Mouse (Mus musculus) midbrain, embryonic 16.5 days (tissue): ENCODE results near the gene Fut1. TPM values are rescaled to one million over a fixed set of nuclear protein-coding genes. Genes with fewer than 3 reads are reported as not detected.

Experiments
- ATAC-seq: fragments of 200-750 bp; cut with Nextera tagmentation; 2 replicates; pipeline ENCODE4 v1.8.0; 2017; ENCODE audit warnings: moderate TSS enrichment
- H3K27ac ChIP-seq: fragments of 300-500 bp; sonication (generic); 2 replicates; pipeline ENCODE4 v1.5.1; 2014; ENCODE audit warnings: mild to moderate bottlenecking, low read length, mixed read lengths
- H3K27me3 ChIP-seq: fragments of 300-500 bp; sonication (generic); 2 replicates; pipeline ENCODE4 v1.6.1; 2014; ENCODE audit warnings: low read depth, low read length, mixed read lengths; ENCODE audit not compliant: control insufficient read depth, insufficient read depth
- H3K36me3 ChIP-seq: fragments of 300-500 bp; sonication (generic); 2 replicates; pipeline ENCODE4 v1.6.1; 2014; ENCODE audit warnings: mild to moderate bottlenecking, low read length, moderate library complexity, mixed read lengths; ENCODE audit not compliant: control insufficient read depth, insufficient read depth
- H3K4me1 ChIP-seq: fragments of 300-500 bp; sonication (generic); 2 replicates; pipeline ENCODE4 v1.6.1; 2014; ENCODE audit warnings: mild to moderate bottlenecking, low read length, mixed read lengths; ENCODE audit not compliant: control insufficient read depth, insufficient read depth
- H3K4me2 ChIP-seq: fragments of 300-500 bp; sonication (generic); 2 replicates; pipeline ENCODE4 v1.6.1; 2014; ENCODE audit warnings: mild to moderate bottlenecking, low read length, mixed read lengths
- H3K4me3 ChIP-seq: fragments of 300-500 bp; sonication (generic); 2 replicates; pipeline ENCODE4 v1.5.1; 2014; ENCODE audit warnings: low read depth, mild to moderate bottlenecking, low read length, moderate library complexity, mixed read lengths
- H3K9ac ChIP-seq: fragments of 300-500 bp; sonication (generic); 2 replicates; pipeline ENCODE4 v1.6.1; 2014; ENCODE audit warnings: low read depth, low read length, mixed read lengths
- H3K9me3 ChIP-seq: fragments of 300-500 bp; sonication (generic); replicated peaks from 2 replicates; pipeline ENCODE4 v1.6.1; 2014; ENCODE audit warnings: mild to moderate bottlenecking, low read length, mixed read lengths; ENCODE audit not compliant: control insufficient read depth, poor library complexity, severe bottlenecking
- WGBS: fragments of 180-500 bp; shearing (Covaris S2); extraction: QIAGEN DNeasy Blood & Tissue Kit; methylation state at CpG from one replicate; pipeline ENCODE4 v1.1.7; 2014; 5-methylcytosine and 5-hydroxymethylcytosine counted together
- polyA plus RNA-seq: library from polyadenylated mRNA; unstranded; fragments of >200 nt; fragmentation: Nextera tagmentation; extraction: Ambion mirVana; gene quantifications from 2 replicates; pipeline ENCODE4 v1.2.1, GENCODE M21; 2015

Fut1 gene
- polyA plus RNA-seq, 1 experiment from 2014 or later = not detected

DNA sequence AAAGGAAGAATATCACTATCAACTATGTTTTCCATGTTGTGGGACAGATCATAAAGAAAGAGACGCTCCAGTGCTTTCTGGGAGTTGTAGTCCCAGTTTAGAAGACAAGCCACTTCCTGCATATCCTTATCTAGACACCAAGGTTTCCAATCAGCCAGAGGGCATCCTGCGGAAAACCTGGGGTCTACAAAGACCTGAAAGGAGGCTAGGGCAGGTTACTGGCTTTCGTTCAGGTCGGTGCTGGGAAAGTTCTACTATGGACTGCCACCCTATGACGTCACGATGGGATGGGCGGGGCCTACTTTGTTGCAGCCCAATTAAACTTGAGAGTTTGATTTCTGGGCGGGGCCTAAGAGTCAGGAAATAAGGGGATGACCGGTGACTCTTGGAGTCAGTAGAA is 4.4 kb downstream of the Fut1 start, which contains the start of gene Izumo1:
Gene Izumo1, plus strand, starts transcription at position 369 of the 400 bp plus-strand sequence.
- WGBS = 29% methylated on average over 9 of the region's 9 CpGs
- no peak for ATAC-seq
- H3K4me2 ChIP-seq = no peak within 1 kb of the TSS; the same call in 1 of the 2 replicates

DNA sequence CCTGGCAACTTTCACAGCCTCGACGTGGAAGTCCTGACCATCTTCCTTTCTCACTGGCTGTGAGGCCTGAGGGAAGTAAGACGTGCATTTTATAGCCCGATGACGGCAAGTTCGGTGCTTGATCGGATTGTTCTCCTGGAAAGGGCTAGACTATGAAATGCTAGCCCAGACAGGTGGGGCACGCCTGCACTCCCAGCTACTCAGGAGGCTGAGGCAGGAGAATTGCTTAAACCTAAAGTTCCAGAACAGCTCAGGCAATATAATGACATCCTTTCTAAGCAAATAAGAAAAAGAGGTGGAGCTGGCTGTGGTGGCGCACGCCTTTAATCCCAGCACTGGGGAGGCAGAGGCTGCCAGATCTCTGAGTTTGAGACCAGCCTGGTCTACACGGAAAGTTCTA is 6.4 kb downstream of the Fut1 start:
- Histone ChIP-seq H3K27me3 (peaks cover 4% of the 10 kb centered on the region), H3K9ac (no peak overlapping the region), H3K4me1 (peaks cover 8% of the 10 kb centered on the region; the same call in 1 of the 2 replicates), H3K27ac (no peak overlapping the region), H3K4me2 (no peak overlapping the region), H3K9me3 (no peaks in the 10 kb centered on the region), H3K4me3 (no peak overlapping the region), H3K36me3 (no peaks in the 10 kb centered on the region)
- no peak for ATAC-seq
- 93% methylated on average over 11 of the region's 11 CpGs for WGBS

More for the DNA sequence above, 4.4 kb downstream of the Fut1 start, which contains the start of gene Izumo1:
- H3K9me3 ChIP-seq = no peaks in the 10 kb centered on the region
- no peaks in the 10 kb centered on the region for H3K36me3 ChIP-seq
- peaks cover 19% of the 10 kb centered on the region for H3K27me3 ChIP-seq
- H3K4me3 ChIP-seq = no peak within 1 kb of the TSS
- no peak within 1 kb of the TSS for H3K9ac ChIP-seq
- H3K27ac ChIP-seq = no peak within 1 kb of the TSS
- no peaks in the 10 kb centered on the region for H3K4me1 ChIP-seq

DNA sequence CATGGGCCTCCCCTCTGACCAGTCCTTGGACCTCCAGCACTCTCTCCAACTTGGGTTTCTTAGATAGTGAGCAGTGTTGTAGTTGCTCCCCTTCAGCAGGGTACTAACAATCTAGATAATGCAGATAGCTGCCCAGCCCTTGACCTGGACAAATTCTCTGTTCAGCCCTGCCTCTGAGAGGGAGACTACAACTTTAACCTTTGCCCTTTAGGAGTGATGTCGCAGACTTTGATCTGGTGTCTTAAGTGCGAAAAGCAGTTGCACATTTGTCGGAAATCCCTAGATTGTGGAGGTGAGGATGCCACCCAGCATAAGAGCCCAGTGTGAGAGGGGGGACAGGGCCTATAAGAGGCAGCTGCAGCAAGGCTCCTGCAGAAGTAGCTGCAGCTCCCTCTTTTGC is 7.6 kb downstream of the Fut1 start:
- WGBS = 90% methylated on average over 3 of the region's 3 CpGs
- H3K27ac ChIP-seq = no peak overlapping the region
- no peak overlapping the region for H3K9ac ChIP-seq
- no peaks in the 10 kb centered on the region for H3K9me3 ChIP-seq
- H3K36me3 ChIP-seq = no peaks in the 10 kb centered on the region
- no peaks in the 10 kb centered on the region; the same call in 1 of the 2 replicates for H3K27me3 ChIP-seq
- H3K4me1 ChIP-seq = peaks cover 8% of the 10 kb centered on the region; the same call in 1 of the 2 replicates
- no peak overlapping the region for H3K4me3 ChIP-seq
- no peak for ATAC-seq
- H3K4me2 ChIP-seq = no peak overlapping the region

DNA sequence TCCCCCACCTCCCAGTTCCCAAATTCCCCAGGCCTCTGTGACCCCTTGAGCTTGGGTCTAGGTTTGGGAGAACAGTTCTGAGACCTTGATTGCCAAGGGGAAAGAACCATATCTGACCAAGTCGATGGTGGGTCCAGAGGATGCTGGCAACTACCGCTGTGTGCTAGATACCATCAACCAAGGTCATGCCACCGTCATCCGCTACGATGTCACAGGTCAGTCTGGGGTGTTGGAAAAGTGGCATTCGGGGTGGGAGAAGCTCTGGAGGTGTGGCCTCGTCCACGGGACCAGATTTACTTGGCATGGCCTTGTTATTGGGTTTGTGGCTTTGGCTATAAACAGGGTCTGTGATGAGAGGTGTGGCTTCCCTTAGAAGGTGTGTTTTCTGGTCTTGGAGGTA is 8.4 kb downstream of the Fut1 start:
- H3K36me3 ChIP-seq = no peaks in the 10 kb centered on the region

DNA sequence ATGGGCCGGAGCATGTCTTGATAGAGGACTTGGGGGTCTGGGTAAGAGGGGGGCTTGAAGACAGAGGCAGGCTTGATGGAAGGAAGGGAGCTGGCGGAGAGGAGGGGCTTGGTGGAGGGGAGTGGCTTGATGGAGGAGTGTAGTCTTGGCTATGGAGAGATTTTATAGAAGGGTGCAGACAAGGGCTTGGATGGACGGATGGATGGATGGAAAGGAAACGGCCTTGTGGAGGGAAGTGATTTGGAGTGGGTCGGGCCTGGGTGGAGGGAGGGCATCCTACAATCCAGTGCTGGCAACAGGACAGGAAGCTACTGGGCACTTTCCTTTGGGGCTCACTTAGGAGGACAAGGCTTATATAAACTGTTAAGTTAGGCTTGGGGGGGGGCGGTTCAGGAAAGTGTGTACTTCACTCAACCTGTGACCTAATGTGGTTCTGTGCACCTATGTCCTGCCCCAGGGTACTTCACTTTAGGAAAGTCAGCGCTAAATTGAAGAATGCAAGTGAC is 9.5 kb downstream of the Fut1 start:
- Histone ChIP-seq H3K4me3 (no peak overlapping the region), H3K4me2 (no peak overlapping the region), H3K27ac (no peak overlapping the region), H3K9ac (no peak overlapping the region), H3K36me3 (no peaks in the 10 kb centered on the region), H3K27me3 (no peaks in the 10 kb centered on the region; the same call in 1 of the 2 replicates), H3K9me3 (no peaks in the 10 kb centered on the region), H3K4me1 (peaks cover 8% of the 10 kb centered on the region; the same call in 1 of the 2 replicates)
- ATAC-seq = no peak
- WGBS = 89% methylated on average over 7 of the region's 7 CpGs

More for the DNA sequence above, 8.4 kb downstream of the Fut1 start:
- Histone ChIP-seq H3K4me1 (peaks cover 8% of the 10 kb centered on the region; the same call in 1 of the 2 replicates), H3K27ac (no peak overlapping the region), H3K27me3 (no peaks in the 10 kb centered on the region), H3K9ac (no peak overlapping the region), H3K4me2 (no peak overlapping the region), H3K9me3 (no peaks in the 10 kb centered on the region), H3K4me3 (no peak overlapping the region)
- WGBS = 87% methylated on average over 8 of the region's 8 CpGs
- no peak for ATAC-seq

DNA sequence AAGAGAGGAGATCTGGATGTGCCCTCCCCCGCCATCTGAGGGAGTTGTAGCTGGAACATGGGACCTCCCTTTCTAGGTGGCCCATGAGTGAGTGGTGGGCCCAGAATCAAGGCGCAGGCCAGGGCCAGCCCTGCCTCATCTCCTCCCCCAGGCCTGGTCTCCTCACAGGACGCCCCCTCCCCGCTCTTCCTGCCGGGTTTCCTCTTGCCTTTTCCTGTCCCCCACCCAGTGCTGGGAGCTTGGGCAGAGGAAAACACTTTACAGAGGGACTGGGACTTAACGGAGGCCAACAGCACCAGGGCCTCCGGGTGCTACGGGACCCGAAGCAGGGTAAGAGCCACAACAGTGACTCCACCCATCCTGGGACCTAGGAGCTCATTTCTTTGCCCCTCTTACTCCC is 10.2 kb downstream of the Fut1 start, which contains the start of gene Rasip1:
Gene Rasip1, plus strand, starts transcription at position 228 of the 400 bp plus-strand sequence.
- WGBS = 92% methylated on average over 9 of the region's 9 CpGs

DNA sequence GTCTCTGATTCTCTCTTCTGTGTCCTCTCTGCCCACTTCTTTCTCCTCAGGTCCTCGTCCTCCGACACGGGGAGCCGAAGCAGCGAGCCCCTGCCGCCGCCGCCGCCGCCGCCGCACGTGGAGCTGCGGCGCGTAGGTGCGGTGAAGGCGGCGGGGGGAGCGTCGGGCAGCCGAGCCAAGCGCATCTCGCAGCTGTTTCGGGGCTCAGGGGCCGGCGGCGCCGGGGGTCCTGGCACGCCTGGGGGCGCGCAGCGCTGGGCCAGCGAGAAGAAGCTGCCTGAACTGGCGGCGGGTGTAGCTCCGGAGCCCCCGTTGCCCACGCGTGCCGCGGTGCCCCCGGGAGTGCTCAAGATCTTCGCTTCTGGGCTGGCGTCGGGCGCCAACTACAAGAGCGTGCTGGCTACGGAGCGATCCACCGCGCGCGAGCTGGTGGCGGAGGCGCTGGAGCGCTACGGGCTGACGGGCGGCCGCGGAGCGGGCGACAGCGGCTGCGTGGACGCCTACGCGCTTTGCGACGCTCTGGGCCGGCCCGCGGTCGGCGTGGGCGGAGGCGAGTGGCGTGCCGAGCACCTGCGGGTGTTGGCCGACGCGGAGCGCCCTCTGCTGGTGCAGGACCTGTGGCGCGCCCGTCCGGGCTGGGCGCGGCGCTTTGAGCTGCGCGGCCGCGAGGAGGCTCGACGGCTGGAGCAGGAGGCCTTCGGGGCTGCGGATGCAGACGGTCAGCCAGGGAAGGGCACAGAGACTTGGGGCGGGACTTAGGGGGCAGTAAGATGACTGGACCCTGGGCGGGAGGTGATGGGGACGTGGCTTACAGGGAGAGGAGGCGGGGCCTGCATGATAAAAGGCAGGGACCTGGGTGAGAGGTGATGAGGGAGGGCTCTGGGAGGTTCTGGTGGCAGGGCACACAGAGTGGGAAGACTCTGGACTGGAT is 11.5 kb downstream of the Fut1 start:
- Histone ChIP-seq H3K36me3 (no peaks in the 10 kb centered on the region; the same call in 1 of the 2 replicates), H3K27me3 (peaks cover 2% of the 10 kb centered on the region), H3K4me2 (peak overlapping the region; percentile 90), H3K4me1 (peaks cover 11% of the 10 kb centered on the region; the same call in 1 of the 2 replicates), H3K9ac (peak overlapping the region; percentile 92), H3K4me3 (peak overlapping the region; percentile 61), H3K27ac (peak overlapping the region; percentile 93), H3K9me3 (no peaks in the 10 kb centered on the region)
- peak; percentile 89 for ATAC-seq
- under 1% methylated on average over 104 of the region's 105 CpGs for WGBS

More for the DNA sequence above, 10.2 kb downstream of the Fut1 start, which contains the start of gene Rasip1:
- Histone ChIP-seq H3K36me3 (no peaks in the 10 kb centered on the region), H3K27me3 (peaks cover 2% of the 10 kb centered on the region), H3K4me3 (peak within 1 kb of the TSS; percentile 61), H3K4me1 (peaks cover 9% of the 10 kb centered on the region; the same call in 1 of the 2 replicates), H3K4me2 (peak within 1 kb of the TSS; percentile 90), H3K27ac (peak within 1 kb of the TSS; percentile 93), H3K9me3 (no peaks in the 10 kb centered on the region), H3K9ac (peak within 1 kb of the TSS; percentile 92)
- no peak for ATAC-seq

DNA sequence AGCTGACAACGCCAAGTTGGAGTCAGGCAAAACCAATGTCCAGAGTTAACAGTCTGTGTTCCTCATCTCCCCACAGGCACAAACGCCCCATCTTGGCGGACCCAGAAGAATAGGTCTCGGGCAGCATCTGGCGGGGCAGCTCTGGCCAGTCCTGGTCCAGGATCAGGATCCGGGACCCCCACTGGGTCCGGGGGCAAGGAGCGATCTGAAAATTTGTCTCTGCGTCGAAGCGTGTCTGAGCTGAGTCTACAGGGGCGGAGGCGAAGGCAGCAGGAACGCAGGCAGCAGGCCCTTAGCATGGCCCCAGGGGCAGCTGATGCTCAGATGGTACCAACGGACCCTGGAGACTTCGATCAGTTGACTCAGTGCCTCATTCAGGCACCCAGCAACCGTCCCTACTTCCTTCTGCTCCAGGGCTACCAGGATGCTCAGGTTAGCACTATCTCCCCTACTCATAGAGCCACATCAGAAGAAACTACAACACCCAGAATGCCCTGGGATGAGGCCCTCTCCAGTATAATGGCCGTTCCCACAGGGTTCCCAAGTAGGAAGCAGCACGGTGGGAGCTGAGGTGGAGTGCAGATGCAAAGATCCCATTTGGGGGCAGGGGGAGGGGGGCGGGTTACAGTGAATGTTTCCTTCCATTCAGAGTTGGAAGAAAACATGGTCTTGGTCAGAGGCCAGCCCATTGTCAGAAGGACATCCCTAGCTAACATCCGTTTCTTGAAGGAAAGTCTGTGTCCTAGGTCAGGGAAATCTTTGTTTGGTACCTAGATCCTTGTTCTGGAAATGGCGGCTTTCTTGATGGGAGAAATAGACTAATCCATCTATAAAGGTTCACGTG is 13.2 kb downstream of the Fut1 start:
- H3K9me3 ChIP-seq = no peaks in the 10 kb centered on the region
- 71% methylated on average over 23 of the region's 23 CpGs for WGBS
- no peak overlapping the region for H3K9ac ChIP-seq
- no peak overlapping the region for H3K4me3 ChIP-seq
- peaks cover 11% of the 10 kb centered on the region; the same call in 1 of the 2 replicates for H3K4me1 ChIP-seq
- no peak overlapping the region for H3K27ac ChIP-seq
- peaks cover 2% of the 10 kb centered on the region for H3K27me3 ChIP-seq
- no peak for ATAC-seq
- H3K36me3 ChIP-seq = peaks cover under 1% of the 10 kb centered on the region
- H3K4me2 ChIP-seq = no peak overlapping the region
